Mouse (Mus musculus): ENCODE measurements around the gene Stk35.

DNA sequence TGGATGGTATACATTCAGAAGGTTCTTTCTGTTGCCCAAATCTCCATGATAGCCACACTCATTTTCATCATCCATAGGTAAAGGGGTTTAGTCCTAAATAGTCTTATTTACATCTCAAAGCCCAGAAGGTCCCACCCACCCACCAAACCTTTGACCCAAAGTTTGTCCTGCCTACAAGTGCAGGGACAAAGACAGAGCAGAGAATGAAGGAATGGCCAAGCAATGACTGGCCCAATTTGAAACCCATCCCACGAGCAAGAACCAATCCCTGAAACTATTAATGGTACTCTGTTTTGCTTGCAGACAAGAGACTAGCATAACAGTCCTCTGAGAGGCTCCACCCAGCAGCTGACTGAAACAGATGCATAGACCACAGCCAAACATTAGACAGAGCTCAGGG is 81.6 kb downstream of the Stk35 start:
- TF ChIP-seq CTCF (IDR thresholded peaks at IDR 0.05; ENCODE audit: control insufficient read depth, insufficient read depth, insufficient read length) = no peak
- TF ChIP-seq MAX (IDR thresholded peaks at IDR 0.05) = no peak
- TF ChIP-seq MYOG (IDR thresholded peaks at IDR 0.05; ENCODE audit: control insufficient read depth, extremely low read depth, insufficient read length) = no peak
